Mouse (Mus musculus): ENCODE data around the gene Col6a6. TPM values are rescaled to one million over a fixed set of nuclear protein-coding genes. Genes with fewer than 3 reads are reported as not detected.
A peak's percentile ranks its signal among the peaks of the same experiment; 100 is the strongest.

Gene Col6a6
- total RNA-seq (2014; rRNA removed) (0.28 and 0.49 TPM in 2 replicates), polyA plus RNA-seq (2015; fragmentation: Nextera tagmentation; extraction: Ambion mirVana) (0.20 and 0.23 TPM in 2 replicates)

DNA sequence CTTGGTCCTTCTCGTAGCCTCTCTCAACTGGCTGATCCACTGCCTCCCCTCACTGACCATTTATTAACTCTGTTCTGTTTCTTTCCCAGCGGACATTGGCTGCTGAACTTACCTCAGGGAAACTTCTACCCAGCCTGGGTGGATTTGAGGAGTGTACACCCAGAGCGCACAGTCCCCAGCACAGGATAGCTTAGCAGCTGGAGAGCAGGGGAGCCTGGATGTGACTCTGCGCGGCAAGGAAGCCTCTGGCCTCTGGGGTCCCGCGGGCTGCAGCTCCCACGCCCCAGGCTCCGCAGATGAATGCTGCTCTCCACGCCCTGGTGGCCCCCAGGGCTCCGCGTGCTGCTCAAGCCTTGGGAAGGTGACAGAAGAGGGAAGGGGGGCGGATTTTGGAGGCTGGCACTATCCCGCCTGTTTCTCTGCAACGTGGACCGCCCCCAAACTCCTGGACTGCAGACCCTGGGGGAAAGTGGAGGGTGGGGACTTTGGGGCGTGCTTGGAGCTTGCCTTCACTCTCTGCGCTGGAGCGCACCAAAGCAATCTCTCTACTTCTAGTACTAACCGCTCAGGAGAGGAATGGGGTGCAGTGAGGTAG lies at the start of gene Col6a6:
Gene Col6a6, minus strand, starts transcription at position 370 of the 595 bp plus-strand sequence.
- ATAC-seq (ENCODE audit: low FRiP score) = no peak
- H3K36me3 ChIP-seq (ENCODE audit: insufficient read depth, low read length) = no peaks in the 10 kb centered on the region
- H3K9ac ChIP-seq (replicated peaks; ENCODE audit: low read length, poor library complexity, severe bottlenecking) = no peak within 1 kb of the TSS
- no peaks in the 10 kb centered on the region for H3K27me3 ChIP-seq (ENCODE audit: insufficient read depth, low read length)
- H3K4me3 ChIP-seq (ENCODE audit: low read depth, low read length) = no peak within 1 kb of the TSS
- H3K4me2 ChIP-seq (ENCODE audit: low read depth, low read length, poor library complexity, severe bottlenecking) = 0 out of 2 replicates have a peak within 1 kb of the TSS, but pooled peaks have one; percentile 24
- no peak within 1 kb of the TSS for H3K27ac ChIP-seq (ENCODE audit: low read depth, low read length)
- 19% methylated on average over 20 of the region's 20 CpGs for WGBS
- H3K4me1 ChIP-seq (ENCODE audit: insufficient read depth, low read length) = no peaks in the 10 kb centered on the region
- no peak for DNase-seq (ENCODE audit: low spot score)
- H3K9me3 ChIP-seq (ENCODE audit: low read length) = no peaks in the 10 kb centered on the region
- no peak for TF ChIP-seq CTCF (IDR thresholded peaks at IDR 0.05)

DNA sequence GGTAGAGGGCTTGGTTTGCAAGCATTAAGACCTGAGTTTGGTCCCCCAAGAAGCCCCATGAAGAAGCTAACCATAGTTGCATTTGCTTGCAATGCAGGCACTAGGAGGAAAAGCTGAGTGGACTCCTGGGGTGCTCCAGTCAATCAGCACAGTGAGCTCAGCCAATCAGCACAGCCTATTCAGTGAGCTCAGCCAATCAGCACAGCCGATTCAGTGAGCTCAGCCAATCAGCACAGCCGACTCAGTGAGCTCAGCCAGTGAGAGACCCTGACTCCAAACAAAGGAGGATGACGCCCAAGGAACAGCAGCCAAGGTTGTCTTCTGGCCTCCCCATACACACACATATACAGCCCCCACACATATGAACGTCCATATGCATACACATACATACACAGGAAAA lies 48.2 kb upstream of the Col6a6 start:
- Histone ChIP-seq H3K4me2 (ENCODE audit: low read depth, low read length, poor library complexity, severe bottlenecking) (no peak overlapping the region), H3K27ac (ENCODE audit: low read depth, low read length) (no peak overlapping the region), H3K9me3 (ENCODE audit: low read length) (no peaks in the 10 kb centered on the region), H3K27me3 (ENCODE audit: insufficient read depth, low read length) (no peaks in the 10 kb centered on the region), H3K4me3 (ENCODE audit: low read depth, low read length) (no peak overlapping the region), H3K4me1 (ENCODE audit: insufficient read depth, low read length) (no peaks in the 10 kb centered on the region), H3K9ac (replicated peaks; ENCODE audit: low read length, poor library complexity, severe bottlenecking) (no peak overlapping the region), H3K36me3 (ENCODE audit: insufficient read depth, low read length) (no peaks in the 10 kb centered on the region)
- 91% methylated on average over 4 of the region's 4 CpGs for WGBS
- TF ChIP-seq CTCF (IDR thresholded peaks at IDR 0.05) = no peak
- no peak for ATAC-seq (ENCODE audit: low FRiP score)
- no peak for DNase-seq (ENCODE audit: low spot score)

DNA sequence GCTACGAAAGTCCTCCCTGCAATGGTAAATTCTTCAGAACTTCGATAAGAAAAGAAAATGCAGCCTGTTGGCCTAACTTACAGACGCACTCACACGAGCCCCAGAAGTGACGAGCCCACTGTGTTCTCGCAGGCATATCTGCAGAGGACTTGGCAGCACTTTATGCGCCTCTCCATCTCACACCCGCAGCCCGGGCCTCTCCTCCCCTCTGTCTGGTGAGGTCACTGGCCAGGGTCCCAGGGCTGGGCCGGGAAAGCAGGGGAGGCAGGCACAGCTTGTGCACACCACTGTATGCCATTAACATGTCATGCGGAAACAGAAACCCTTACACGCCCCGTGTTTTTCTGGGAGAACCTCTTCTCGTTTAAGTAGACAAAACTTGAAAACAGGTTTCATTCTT lies 43.7 kb upstream of the Col6a6 start:
- Histone ChIP-seq H3K4me1 (ENCODE audit: insufficient read depth, low read length) (no peaks in the 10 kb centered on the region), H3K9ac (replicated peaks; ENCODE audit: low read length, poor library complexity, severe bottlenecking) (no peak overlapping the region), H3K36me3 (ENCODE audit: insufficient read depth, low read length) (no peaks in the 10 kb centered on the region), H3K4me2 (ENCODE audit: low read depth, low read length, poor library complexity, severe bottlenecking) (no peak overlapping the region), H3K4me3 (ENCODE audit: low read depth, low read length) (no peak overlapping the region), H3K27me3 (ENCODE audit: insufficient read depth, low read length) (no peaks in the 10 kb centered on the region), H3K27ac (ENCODE audit: low read depth, low read length) (no peak overlapping the region), H3K9me3 (ENCODE audit: low read length) (no peaks in the 10 kb centered on the region)
- WGBS = 72% methylated on average over 14 of the region's 14 CpGs
- DNase-seq (ENCODE audit: low spot score) (no peak), ATAC-seq (ENCODE audit: low FRiP score) (no peak)
- no peak for TF ChIP-seq CTCF (IDR thresholded peaks at IDR 0.05)

DNA sequence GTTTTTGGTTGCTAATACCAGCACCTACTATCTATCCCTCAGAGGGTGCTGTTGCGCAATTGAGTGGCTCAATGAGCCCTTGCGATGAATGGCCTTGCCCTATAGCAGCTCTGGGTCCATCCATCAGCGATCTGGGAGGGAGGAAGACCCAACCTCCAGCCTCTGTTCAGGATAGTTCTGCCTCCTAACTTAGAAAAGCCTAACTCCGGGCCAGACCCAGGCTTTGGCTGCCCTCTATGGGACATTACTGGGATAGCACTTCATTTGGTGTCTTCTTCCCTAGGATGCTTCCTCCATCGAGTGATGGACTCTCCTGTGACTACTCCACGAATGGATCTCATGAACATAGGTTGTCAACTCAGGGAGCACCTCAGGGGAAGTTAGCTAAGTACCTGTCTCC lies 29.8 kb upstream of the Col6a6 start:
- ATAC-seq (ENCODE audit: low FRiP score) (no peak), DNase-seq (ENCODE audit: low spot score) (peak; percentile 82)
- H3K27ac ChIP-seq (ENCODE audit: low read depth, low read length) = no peak overlapping the region
- peak; percentile 94 for TF ChIP-seq CTCF (IDR thresholded peaks at IDR 0.05)
- no peaks in the 10 kb centered on the region for H3K27me3 ChIP-seq (ENCODE audit: insufficient read depth, low read length)
- no peak overlapping the region for H3K4me2 ChIP-seq (ENCODE audit: low read depth, low read length, poor library complexity, severe bottlenecking)
- H3K9ac ChIP-seq (replicated peaks; ENCODE audit: low read length, poor library complexity, severe bottlenecking) = no peak overlapping the region
- no peaks in the 10 kb centered on the region for H3K9me3 ChIP-seq (ENCODE audit: low read length)
- H3K4me1 ChIP-seq (ENCODE audit: insufficient read depth, low read length) = no peaks in the 10 kb centered on the region
- 13% methylated on average over 6 of the region's 6 CpGs for WGBS
- H3K36me3 ChIP-seq (ENCODE audit: insufficient read depth, low read length) = no peaks in the 10 kb centered on the region
- no peak overlapping the region for H3K4me3 ChIP-seq (ENCODE audit: low read depth, low read length)

DNA sequence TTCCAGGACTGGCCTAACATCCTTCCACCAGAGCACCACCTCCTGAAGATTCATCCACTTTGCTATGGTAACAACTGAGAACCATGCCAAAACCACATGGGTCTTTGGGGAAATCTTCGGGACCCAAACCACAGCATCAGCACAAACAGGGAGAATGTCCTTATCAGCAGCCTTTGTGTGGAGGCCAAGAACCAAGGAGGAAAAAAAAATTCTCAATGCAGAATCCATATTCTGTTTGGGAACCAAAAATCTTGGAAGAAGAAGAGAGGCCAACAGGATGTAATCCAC lies 24.8 kb upstream of the Col6a6 start:
- Histone ChIP-seq H3K36me3 (ENCODE audit: insufficient read depth, low read length) (no peaks in the 10 kb centered on the region), H3K27me3 (ENCODE audit: insufficient read depth, low read length) (no peaks in the 10 kb centered on the region), H3K9ac (replicated peaks; ENCODE audit: low read length, poor library complexity, severe bottlenecking) (no peak overlapping the region), H3K4me3 (ENCODE audit: low read depth, low read length) (no peak overlapping the region), H3K4me2 (ENCODE audit: low read depth, low read length, poor library complexity, severe bottlenecking) (no peak overlapping the region), H3K27ac (ENCODE audit: low read depth, low read length) (no peak overlapping the region), H3K4me1 (ENCODE audit: insufficient read depth, low read length) (no peaks in the 10 kb centered on the region), H3K9me3 (ENCODE audit: low read length) (no peaks in the 10 kb centered on the region)
- 76% methylated on average over 1 of the region's 1 CpGs for WGBS
- TF ChIP-seq CTCF (IDR thresholded peaks at IDR 0.05) = no peak
- ATAC-seq (ENCODE audit: low FRiP score) (no peak), DNase-seq (ENCODE audit: low spot score) (no peak)

DNA sequence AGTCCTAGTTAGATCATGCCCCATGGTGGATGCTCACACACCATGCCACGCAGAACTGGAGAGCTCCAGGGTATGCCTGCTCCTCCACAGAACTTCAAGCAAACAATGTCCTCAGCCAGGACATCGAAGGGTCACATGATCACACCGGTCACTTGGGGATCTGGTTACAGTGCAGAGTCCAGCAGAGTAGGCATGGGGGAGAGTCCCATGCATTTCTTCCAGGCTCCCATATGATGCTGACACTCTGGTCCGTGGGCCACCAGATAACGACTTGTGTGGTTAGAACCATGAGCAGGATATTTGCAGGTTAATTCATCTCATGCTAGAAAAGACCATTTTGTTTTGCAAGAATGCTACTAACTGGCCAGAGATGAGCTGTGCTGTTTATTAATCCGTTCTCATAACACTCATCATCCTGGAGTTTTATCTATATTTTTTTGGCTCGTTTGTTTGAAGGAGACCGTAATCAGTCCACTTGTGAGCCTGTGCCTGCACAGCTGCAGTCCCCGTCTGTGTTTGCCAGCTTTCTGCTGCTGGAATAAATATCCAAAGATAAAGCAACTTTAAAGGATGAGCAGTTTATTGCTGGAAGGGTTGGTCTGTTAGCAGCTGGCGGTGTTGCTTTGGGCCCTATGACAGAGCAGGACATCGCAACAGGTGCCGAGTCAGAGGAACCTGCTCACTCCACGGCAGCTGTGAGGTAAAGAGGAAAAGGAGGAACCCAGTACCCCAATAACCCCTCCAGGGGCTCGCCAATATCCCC lies 24.2 kb upstream of the Col6a6 start:
- WGBS = 83% methylated on average over 14 of the region's 14 CpGs
- DNase-seq (ENCODE audit: low spot score) (no peak), ATAC-seq (ENCODE audit: low FRiP score) (no peak)
- H3K4me1 ChIP-seq (ENCODE audit: insufficient read depth, low read length) = no peaks in the 10 kb centered on the region
- H3K4me2 ChIP-seq (ENCODE audit: low read depth, low read length, poor library complexity, severe bottlenecking) = no peak overlapping the region
- H3K36me3 ChIP-seq (ENCODE audit: insufficient read depth, low read length) = no peaks in the 10 kb centered on the region
- H3K9ac ChIP-seq (replicated peaks; ENCODE audit: low read length, poor library complexity, severe bottlenecking) = no peak overlapping the region
- no peak for TF ChIP-seq CTCF (IDR thresholded peaks at IDR 0.05)
- no peaks in the 10 kb centered on the region for H3K27me3 ChIP-seq (ENCODE audit: insufficient read depth, low read length)
- no peak overlapping the region for H3K27ac ChIP-seq (ENCODE audit: low read depth, low read length)
- H3K9me3 ChIP-seq (ENCODE audit: low read length) = no peaks in the 10 kb centered on the region
- no peak overlapping the region for H3K4me3 ChIP-seq (ENCODE audit: low read depth, low read length)

Measured in midbrain, postnatal 0 days (tissue).